Mouse (Mus musculus): ENCODE measurements around the gene Dmpk. TPM values are rescaled to one million over a fixed set of nuclear protein-coding genes. Genes with fewer than 3 reads are reported as not detected.
A peak's percentile ranks its signal among the peaks of the same experiment; 100 is the strongest.

The Dmpk gene
- total and polyA plus RNA-seq, 2 experiments from 2014 or later, result 98.5 to 253 TPM

DNA sequence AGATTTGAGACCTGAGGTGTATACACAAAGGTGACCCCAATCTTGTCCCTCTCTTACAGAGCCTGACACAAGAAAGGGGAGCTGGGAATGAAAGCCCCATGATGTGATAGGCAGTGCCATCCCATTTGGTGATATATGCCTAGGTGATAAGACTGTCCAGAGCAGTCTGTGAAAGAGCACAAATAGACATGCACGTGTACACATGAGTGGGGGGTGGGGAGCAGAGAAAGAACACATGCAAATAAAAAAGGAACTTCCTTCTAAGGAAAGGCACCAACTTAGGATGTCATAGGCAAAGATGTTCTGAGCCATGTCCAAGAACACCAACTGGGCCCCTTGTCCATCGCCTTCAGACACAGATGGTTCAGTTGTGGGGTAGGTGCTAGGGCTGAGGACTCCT is 20.8 kb downstream of the Dmpk start:
- H3K4me3 ChIP-seq (ENCODE audit: low read depth, low read length), result no peak overlapping the region
- no peak for DNase-seq (ENCODE audit: low spot score)
- no peak for ATAC-seq (ENCODE audit: insufficient read depth, low read depth)
- no peaks in the 10 kb centered on the region for H3K9me3 ChIP-seq (replicated peaks; ENCODE audit: control insufficient read depth, low read length)
- H3K4me2 ChIP-seq (ENCODE audit: low read depth, low read length), result no peak overlapping the region
- no peaks in the 10 kb centered on the region for H3K27me3 ChIP-seq (ENCODE audit: control insufficient read depth, insufficient read depth, low read length)
- no peaks in the 10 kb centered on the region for H3K36me3 ChIP-seq (replicated peaks; ENCODE audit: control insufficient read depth, insufficient read depth, low read length)
- TF ChIP-seq EP300 (IDR thresholded peaks at IDR 0.05; ENCODE audit: low read depth) (no peak), CTCF (IDR thresholded peaks at IDR 0.05; ENCODE audit: low read depth) (no peak)
- 61% methylated on average over 2 of the region's 2 CpGs for WGBS
- H3K27ac ChIP-seq (ENCODE audit: low read depth), result no peak overlapping the region
- H3K4me1 ChIP-seq (ENCODE audit: control insufficient read depth, insufficient read depth), result peaks cover 7% of the 10 kb centered on the region; the same call in 1 of the 2 replicates
- H3K9ac ChIP-seq (replicated peaks; ENCODE audit: low read depth, low read length), result no peak overlapping the region

DNA sequence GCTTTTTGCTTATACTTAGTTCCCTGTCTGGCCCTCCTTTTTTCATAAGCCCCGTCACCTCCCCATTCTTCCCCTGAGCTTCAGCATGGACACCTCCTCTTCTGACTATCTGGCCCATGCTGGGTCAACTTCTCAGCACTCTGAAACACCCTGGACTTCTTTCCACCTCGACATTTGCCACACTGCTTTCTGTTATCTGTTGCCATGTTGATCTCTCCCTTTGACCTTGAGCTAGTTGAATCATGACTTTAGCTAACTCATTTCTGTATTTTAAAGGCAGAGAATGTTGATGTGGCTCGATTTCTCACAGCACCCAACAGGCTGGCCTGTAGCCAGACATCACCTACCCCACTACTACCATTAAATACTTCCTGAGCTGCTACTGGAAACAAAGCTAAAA is 23.8 kb downstream of the Dmpk start:
- ATAC-seq (ENCODE audit: insufficient read depth, low read depth), result no peak
- no peak for DNase-seq (ENCODE audit: low spot score)
- Histone ChIP-seq H3K9me3 (replicated peaks; ENCODE audit: control insufficient read depth, low read length) (no peaks in the 10 kb centered on the region), H3K4me2 (ENCODE audit: low read depth, low read length) (no peak overlapping the region), H3K36me3 (replicated peaks; ENCODE audit: control insufficient read depth, insufficient read depth, low read length) (no peaks in the 10 kb centered on the region), H3K27ac (ENCODE audit: low read depth) (no peak overlapping the region), H3K4me1 (ENCODE audit: control insufficient read depth, insufficient read depth) (peaks cover 7% of the 10 kb centered on the region; the same call in 1 of the 2 replicates), H3K4me3 (ENCODE audit: low read depth, low read length) (no peak overlapping the region), H3K27me3 (ENCODE audit: control insufficient read depth, insufficient read depth, low read length) (no peaks in the 10 kb centered on the region), H3K9ac (replicated peaks; ENCODE audit: low read depth, low read length) (no peak overlapping the region)
- no peak for TF ChIP-seq CTCF (IDR thresholded peaks at IDR 0.05; ENCODE audit: low read depth)
- 41% methylated on average over 3 of the region's 3 CpGs for WGBS

DNA sequence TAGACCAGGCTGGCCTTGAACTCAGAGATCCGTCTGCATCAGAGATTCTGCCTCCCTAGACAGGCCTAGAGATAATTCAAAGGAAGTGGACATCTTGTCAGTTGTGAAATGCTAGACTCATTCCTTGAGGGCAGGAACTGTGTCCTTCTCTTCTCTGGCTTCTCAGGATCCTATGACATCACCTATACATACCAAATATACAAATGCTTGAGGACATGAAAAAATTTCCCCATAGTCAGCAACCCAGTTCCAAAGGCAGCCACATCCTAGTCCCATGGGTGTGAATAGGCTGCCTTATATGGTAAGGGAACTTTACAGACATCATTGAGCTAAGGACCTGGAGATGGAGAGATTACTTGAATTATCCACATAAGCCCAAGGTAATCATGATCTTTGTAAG is 25.9 kb downstream of the Dmpk start:
- Histone ChIP-seq H3K4me2 (ENCODE audit: low read depth, low read length) (no peak overlapping the region), H3K27ac (ENCODE audit: low read depth) (no peak overlapping the region), H3K36me3 (replicated peaks; ENCODE audit: control insufficient read depth, insufficient read depth, low read length) (no peaks in the 10 kb centered on the region), H3K9me3 (replicated peaks; ENCODE audit: control insufficient read depth, low read length) (no peaks in the 10 kb centered on the region), H3K9ac (replicated peaks; ENCODE audit: low read depth, low read length) (no peak overlapping the region), H3K4me1 (ENCODE audit: control insufficient read depth, insufficient read depth) (peaks cover 7% of the 10 kb centered on the region; the same call in 1 of the 2 replicates), H3K4me3 (ENCODE audit: low read depth, low read length) (no peak overlapping the region), H3K27me3 (ENCODE audit: control insufficient read depth, insufficient read depth, low read length) (no peaks in the 10 kb centered on the region)
- WGBS, result 89% methylated on average over 1 of the region's 1 CpGs
- ATAC-seq (ENCODE audit: insufficient read depth, low read depth), result no peak
- no peak for DNase-seq (ENCODE audit: low spot score)
- no peak for TF ChIP-seq EP300 (IDR thresholded peaks at IDR 0.05; ENCODE audit: low read depth)
- no peak for TF ChIP-seq CTCF (IDR thresholded peaks at IDR 0.05; ENCODE audit: low read depth)

DNA sequence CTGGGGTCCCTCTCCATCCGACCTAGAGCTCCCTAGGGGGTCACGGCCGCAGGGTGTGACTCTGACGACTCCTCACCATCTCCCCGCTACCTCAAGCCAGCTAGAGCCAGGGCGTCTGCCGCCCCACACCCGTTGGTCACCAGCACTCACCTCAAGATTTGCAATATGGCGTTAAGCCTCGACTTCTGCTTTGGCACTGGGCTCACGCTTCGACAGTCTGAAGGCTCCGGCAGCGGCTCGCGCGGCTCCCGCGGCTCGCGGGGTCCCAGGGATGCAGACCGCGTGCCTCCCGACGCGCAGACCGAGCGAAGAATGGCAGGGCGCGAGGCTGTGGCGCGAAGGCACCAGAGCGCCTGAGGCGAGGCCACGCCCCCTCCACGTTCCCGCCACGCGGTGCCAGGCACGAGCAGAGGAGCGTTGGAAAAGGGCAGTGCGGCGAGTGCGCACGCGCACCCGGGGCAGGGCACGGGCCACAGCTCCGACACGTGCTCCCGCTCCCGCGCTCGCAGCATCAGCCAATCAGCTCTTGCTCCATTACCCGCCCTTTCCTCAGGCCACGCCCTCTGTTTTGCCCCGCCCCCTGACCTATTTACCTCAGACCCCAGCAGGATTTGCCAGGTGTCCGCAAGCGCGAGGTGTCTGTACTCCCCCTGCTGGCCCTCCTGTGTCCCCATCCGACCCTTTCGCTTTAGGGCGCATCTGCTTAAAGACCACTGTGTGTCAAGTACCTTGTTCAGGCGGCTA is 34.6 kb downstream of the Dmpk start, which contains the start of gene Gm4969:
Gene Gm4969, minus strand, starts transcription at position 341 of the 744 bp plus-strand sequence.
- DNase-seq (ENCODE audit: low spot score) (peak; percentile 10), ATAC-seq (ENCODE audit: insufficient read depth, low read depth) (0 out of 2 replicates have a peak, but pooled peaks have one; percentile 11)
- Histone ChIP-seq H3K9me3 (replicated peaks; ENCODE audit: control insufficient read depth, low read length) (no peaks in the 10 kb centered on the region), H3K4me3 (ENCODE audit: low read depth, low read length) (no peak within 1 kb of the TSS), H3K36me3 (replicated peaks; ENCODE audit: control insufficient read depth, insufficient read depth, low read length) (no peaks in the 10 kb centered on the region), H3K4me1 (ENCODE audit: control insufficient read depth, insufficient read depth) (peaks cover 8% of the 10 kb centered on the region; the same call in 1 of the 2 replicates), H3K27me3 (ENCODE audit: control insufficient read depth, insufficient read depth, low read length) (no peaks in the 10 kb centered on the region), H3K27ac (ENCODE audit: low read depth) (no peak within 1 kb of the TSS), H3K9ac (replicated peaks; ENCODE audit: low read depth, low read length) (no peak within 1 kb of the TSS), H3K4me2 (ENCODE audit: low read depth, low read length) (peak within 1 kb of the TSS; percentile 32)
- WGBS, result 27% methylated on average over 52 of the region's 64 CpGs
- TF ChIP-seq CTCF (IDR thresholded peaks at IDR 0.05; ENCODE audit: low read depth) (peak; percentile 16), EP300 (IDR thresholded peaks at IDR 0.05; ENCODE audit: low read depth) (no peak)

GRCm38 (mm10) chr7:19119083-19119482 is 35.4 kb downstream of the Dmpk start:
- Histone ChIP-seq H3K27me3 (ENCODE audit: control insufficient read depth, insufficient read depth, low read length) (no peaks in the 10 kb centered on the region), H3K4me1 (ENCODE audit: control insufficient read depth, insufficient read depth) (peaks cover 8% of the 10 kb centered on the region; the same call in 1 of the 2 replicates), H3K27ac (ENCODE audit: low read depth) (no peak overlapping the region), H3K4me3 (ENCODE audit: low read depth, low read length) (no peak overlapping the region), H3K9ac (replicated peaks; ENCODE audit: low read depth, low read length) (no peak overlapping the region), H3K9me3 (replicated peaks; ENCODE audit: control insufficient read depth, low read length) (no peaks in the 10 kb centered on the region), H3K4me2 (ENCODE audit: low read depth, low read length) (no peak overlapping the region), H3K36me3 (replicated peaks; ENCODE audit: control insufficient read depth, insufficient read depth, low read length) (no peaks in the 10 kb centered on the region)
- 94% methylated on average over 8 of the region's 8 CpGs for WGBS
- ATAC-seq (ENCODE audit: insufficient read depth, low read depth), result no peak
- no peak for DNase-seq (ENCODE audit: low spot score)
- TF ChIP-seq EP300 (IDR thresholded peaks at IDR 0.05; ENCODE audit: low read depth), result no peak
- TF ChIP-seq CTCF (IDR thresholded peaks at IDR 0.05; ENCODE audit: low read depth), result no peak
